9 mouse cellular contexts compared by ENCODE assay signal in the genomic region with DNA sequence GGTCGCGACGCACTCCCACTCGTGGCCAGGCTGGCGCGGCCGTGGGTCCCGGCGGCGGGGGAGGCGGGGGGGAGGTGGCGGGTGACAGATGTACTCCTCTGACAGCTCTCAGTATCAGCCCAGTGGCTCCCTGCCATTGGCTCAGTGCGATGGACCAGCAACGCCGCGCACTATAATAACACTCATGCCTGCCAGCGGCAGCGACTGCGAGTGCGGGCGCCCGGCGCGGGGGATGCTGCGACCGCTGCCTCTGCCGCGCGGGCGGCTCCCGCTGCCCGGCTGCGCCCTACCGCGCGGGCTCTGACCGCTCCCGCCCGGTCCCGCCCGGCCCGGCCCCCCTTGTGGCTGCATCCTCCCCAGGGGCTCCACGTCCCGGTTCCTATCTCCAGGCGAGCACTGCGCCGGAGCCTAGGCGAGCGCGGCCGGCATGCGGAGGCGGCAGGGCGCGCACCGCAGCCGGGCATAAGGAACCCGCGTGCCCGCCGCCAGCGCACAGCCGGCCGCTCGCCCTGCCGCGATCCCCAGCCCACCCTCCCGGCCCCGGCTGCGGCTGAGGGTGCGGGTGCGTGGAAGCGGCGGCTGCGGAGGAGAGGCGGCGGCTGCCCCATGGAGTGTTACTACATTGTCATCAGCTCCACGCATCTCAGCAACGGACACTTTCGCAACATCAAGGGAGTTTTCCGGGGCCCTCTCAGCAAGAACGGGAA. TPM values are rescaled to one million over a fixed set of nuclear protein-coding genes. Genes with fewer than 3 reads are reported as not detected.
DNase-seq lines count a peak whose midpoint lies in the region; ATAC-seq and TF ChIP-seq lines count a peak whose summit lies in the region.
"Had no signal": no experiment of that assay in that cellular context is flagged by ENCODE, and none has a peak within 500 bp of the region (broad histone marks: within the 10 kb centered on the region; RNA-seq: fewer than 3 reads in every experiment).

Zfp804a (plus strand) TSS at position 38 of the 707 bp plus-strand sequence.

- H3K27ac ChIP-seq in kidney, adult 2 months (ENCODE audit: insufficient read depth, low read depth, low read length), result no peak within 1 kb of the TSS
- H3K27ac ChIP-seq in liver, embryonic 16.5 days (ENCODE audit: low read length), result no peak within 1 kb of the TSS

- peak; percentile 35; the same call in 1 of the 2 replicates for ATAC-seq in liver, embryonic 16.5 days (ENCODE audit: low read depth)

- TF ChIP-seq POLR2A in kidney, adult 2 months (IDR thresholded peaks at IDR 0.05; ENCODE audit: low read depth, low read length), result no peak

- WGBS in kidney, adult 2 months, result under 1% methylated on average over 79 of the region's 82 CpGs
- WGBS in liver, embryonic 16.5 days (ENCODE audit: insufficient replicate concordance), result under 1% methylated on average over 70 of the region's 82 CpGs

- no peak within 1 kb of the TSS for H3K9ac ChIP-seq in liver, embryonic 16.5 days (ENCODE audit: low read depth, low read length)

- peaks cover 2% of the 10 kb centered on the region for H3K27me3 ChIP-seq in kidney, adult 2 months (replicated peaks; ENCODE audit: control insufficient read depth, insufficient read depth, low read length)
- peaks cover 28% of the 10 kb centered on the region for H3K27me3 ChIP-seq in liver, embryonic 16.5 days (ENCODE audit: control insufficient read depth, insufficient read depth, low read depth, low read length)

- no peak for DNase-seq in kidney, adult 2 months
- no peak for DNase-seq in kidney, postnatal 25 days
- peak; percentile 61 for DNase-seq in cerebellum, adult 8-10 months
- DNase-seq in frontal cortex, postnatal 14 days (ENCODE audit: low spot score in 2 of 2), result peak; percentile 43 to 44
- DNase-seq in layer of hippocampus, adult 8-10 months (ENCODE audit: low spot score in 2 of 2), result peak; percentile 50 to 58
- DNase-seq in right cerebral cortex, postnatal 36 days (ENCODE audit: low spot score in 2 of 2), result peak; percentile 51 to 53
- DNase-seq in urinary bladder, postnatal 36 days (ENCODE audit: low spot score in 2 of 2), result no peak

- no peaks in the 10 kb centered on the region for H3K36me3 ChIP-seq in kidney, adult 2 months (ENCODE audit: control insufficient read depth, insufficient read depth, low read length)
- no peaks in the 10 kb centered on the region for H3K36me3 ChIP-seq in liver, embryonic 16.5 days (ENCODE audit: control insufficient read depth, insufficient read depth)

- H3K4me1 ChIP-seq in kidney, adult 2 months (ENCODE audit: control insufficient read depth, insufficient read depth, low read length), result no peaks in the 10 kb centered on the region
- H3K4me1 ChIP-seq in liver, embryonic 16.5 days (ENCODE audit: control insufficient read depth, low read depth, low read length), result no peaks in the 10 kb centered on the region

- no peak for TF ChIP-seq CTCF in kidney, adult 2 months (conservative IDR thresholded peaks at IDR 0.05; ENCODE audit: insufficient read depth, insufficient read length, low read depth, low read length)

- peak within 1 kb of the TSS; percentile 69 for H3K4me2 ChIP-seq in liver, embryonic 16.5 days (ENCODE audit: low read depth, low read length)

- no peaks in the 10 kb centered on the region for H3K9me3 ChIP-seq in liver, embryonic 16.5 days (replicated peaks; ENCODE audit: control insufficient read depth, low read length)

- H3K4me3 ChIP-seq in kidney, adult 2 months (ENCODE audit: insufficient read depth, low read depth, low read length), result 0 out of 2 replicates have a peak within 1 kb of the TSS, but pooled peaks have one; percentile 28
- peak within 1 kb of the TSS; percentile 51 for H3K4me3 ChIP-seq in liver, embryonic 16.5 days (ENCODE audit: low read depth, low read length)

RNA-seq across cellular contexts. Expression of gene Zfp804a, which starts in this region (rescaled TPM):
- polyA plus RNA-seq in kidney, adult 2 months (2012; rRNA removed), result 0.03 and 0.05 TPM in 2 replicates
- 10 to 100 TPM; 18.2 to 24.8 (median 20.2) TPM for total RNA-seq in layer of hippocampus, adult 8-10 months (2022)
- 0.02 TPM in 1 of 2 replicates, not detected in the other for polyA plus RNA-seq in liver, embryonic 16.5 days (2015; fragmentation: Nextera tagmentation; extraction: Ambion mirVana)
- total RNA-seq: hematopoietic stem cell, adult 5-6 weeks had no signal

Comparison
In these comparisons a context has a peak if more than half of its experiments do, and no peak if none do; other contexts are left out.
1. Peak in ATAC-seq, H3K4me3 ChIP-seq and H3K4me2 ChIP-seq in liver, embryonic 16.5 days; RNA of the gene not detected or under 1 TPM.
2. DNase-seq: peak in cerebellum, adult 8-10 months (single experiment), frontal cortex, postnatal 14 days (2 of 2), layer of hippocampus, adult 8-10 months (2 of 2) and right cerebral cortex, postnatal 36 days (2 of 2); none in kidney, adult 2 months (single experiment), kidney, postnatal 25 days (0 of 2) and urinary bladder, postnatal 36 days (0 of 2).